Mouse (Mus musculus) left cerebral cortex, postnatal 25 days (tissue): Measurements from ENCODE around the gene Scd1. TPM values are rescaled to one million over a fixed set of nuclear protein-coding genes. Genes with fewer than 3 reads are reported as not detected.

ENCODE experiments used
- DNase-seq, 2 experiments: peaks; one replicate each; pipeline ENCODE4 v3.0.0; 2022; ENCODE audit warnings: low spot score in 2 of 2, mixed read lengths in 1 of 2
- intact Hi-C: fragments of 180-260 bp; cut with DNase I; formaldehyde crosslinking; loops from one replicate; pipeline ENCODE4 v1.15.1; 2025
- total RNA-seq, 2 experiments: library from RNA; stranded (reverse); gene quantifications; 2 replicates each; pipeline ENCODE4 v1.2.3; 2021

The Scd1 gene
- 100 to 1,000 TPM; 148 to 162 TPM for total RNA-seq

DNA sequence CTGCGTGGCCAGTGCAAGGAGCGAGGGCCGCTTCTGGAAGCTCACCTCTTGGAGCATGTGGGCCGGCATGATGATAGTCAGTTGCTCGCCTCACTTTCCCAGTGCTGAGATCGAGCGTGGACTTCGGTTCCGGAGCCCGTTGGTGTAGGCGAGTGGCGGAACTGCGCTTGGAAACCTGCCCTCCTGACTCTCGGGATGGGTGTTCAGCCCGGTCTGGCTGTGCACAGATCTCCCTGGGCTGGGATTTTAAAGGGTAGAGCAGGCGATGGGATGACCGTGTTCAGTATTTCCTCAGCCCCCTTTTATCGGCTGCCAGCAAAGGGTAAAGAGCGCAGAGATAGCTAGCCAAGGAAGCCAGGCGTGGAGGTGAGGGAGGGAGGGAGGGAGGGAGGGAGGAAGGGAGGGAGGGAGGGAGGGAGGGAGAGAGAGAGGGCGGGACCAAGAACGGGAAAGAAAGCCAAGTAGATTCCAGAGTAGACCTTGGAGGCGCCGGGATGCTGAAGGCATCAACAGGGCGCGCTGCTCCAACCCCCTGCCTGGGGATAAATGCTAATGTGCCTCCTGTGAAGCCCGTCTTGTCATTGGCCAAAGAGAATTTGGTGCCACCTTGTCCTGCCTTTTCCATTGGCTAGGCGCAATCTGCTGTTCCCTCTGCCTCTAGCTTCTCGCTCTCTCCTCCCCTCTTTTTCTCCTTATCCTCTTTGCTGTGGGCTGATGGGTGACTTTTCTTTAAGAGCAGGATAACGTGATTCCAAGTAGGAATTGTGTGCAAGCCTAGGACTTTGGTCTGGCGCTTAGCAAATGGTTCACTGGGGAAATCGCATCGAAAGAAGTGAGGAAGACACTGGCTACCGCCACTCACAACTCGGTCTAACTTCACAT is at the start of gene Scd1:
Gene Scd1 (minus strand): TSS at position 539 of the 882 bp plus-strand sequence.
- intact Hi-C loops: loop anchor here (1.0 kb wide), 1 partner anchor 113 kb away; no protein-coding TSS in a partner anchor
- peak; percentile 75 to 89 for DNase-seq

DNA sequence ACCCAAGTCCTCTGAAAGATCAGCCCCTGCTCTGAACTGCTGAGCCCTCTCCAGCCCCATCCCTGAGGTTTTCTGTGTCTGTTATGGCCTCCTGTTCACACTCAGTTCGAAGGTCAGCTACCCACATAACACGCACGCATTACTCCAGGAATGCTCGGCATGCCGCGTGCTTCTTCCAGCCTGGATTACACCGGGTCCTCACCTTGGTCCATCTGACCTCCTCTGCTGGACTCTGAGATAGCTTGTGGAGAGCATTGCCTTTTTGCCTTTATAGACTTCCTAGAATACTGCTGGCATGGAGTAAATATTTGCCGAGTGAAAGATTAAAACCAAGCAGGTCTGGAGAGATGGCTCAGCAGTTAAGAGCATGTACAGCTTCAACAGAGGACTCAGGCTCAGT is 47.7 kb upstream of the Scd1 start:
- no peak for DNase-seq
- intact Hi-C loops: loop anchor here (10.0 kb wide), 1 partner anchor 1349 kb away; no protein-coding TSS in a partner anchor

- intact Hi-C loops: loop anchor here (10.0 kb wide), 1 partner anchor 1350 kb away; no protein-coding TSS in a partner anchor
- DNase-seq: no peak
These were observed 47.2 kb upstream of the Scd1 start for GRCm38 (mm10) chr19:44454862-44455261.

DNA sequence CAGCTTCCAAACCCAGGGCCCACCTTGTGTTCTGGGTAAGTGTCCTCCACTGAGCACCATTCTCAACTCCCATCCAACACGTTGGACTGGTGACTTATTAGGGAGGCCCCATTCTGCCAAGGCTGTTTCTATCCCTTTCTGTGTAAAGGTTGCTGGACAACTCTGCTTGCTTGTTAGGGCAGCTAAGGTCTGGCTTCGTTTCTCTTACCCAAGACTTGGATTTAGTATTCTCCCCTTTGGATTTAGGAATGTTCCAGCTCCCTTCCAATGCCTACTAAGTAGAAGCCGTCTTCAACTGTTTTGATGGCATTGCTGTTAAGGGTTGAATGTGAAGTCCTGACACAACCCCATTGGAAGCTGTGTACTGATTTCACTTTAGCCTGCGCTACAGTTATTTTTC is 40.2 kb upstream of the Scd1 start:
- intact Hi-C loops: no loop called here
- no peak for DNase-seq

DNA sequence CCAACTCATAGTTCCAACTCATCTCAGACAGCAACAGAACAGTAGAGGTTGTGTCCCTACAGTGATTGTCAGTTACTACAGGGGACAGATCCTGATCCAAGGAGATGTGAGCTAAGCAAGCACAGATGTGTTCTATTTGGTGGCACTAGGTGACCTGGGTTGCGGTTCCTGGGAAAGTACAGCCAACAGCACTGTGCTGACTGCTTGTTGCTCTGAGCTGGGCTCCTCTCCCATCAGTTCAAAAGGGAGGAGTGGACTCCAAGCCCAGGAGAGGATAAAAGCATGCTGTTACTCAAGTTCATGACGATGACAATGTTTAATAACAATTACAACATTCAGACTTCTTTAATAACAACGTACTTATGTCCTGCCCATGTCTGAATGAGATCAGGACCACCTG is 38.1 kb upstream of the Scd1 start:
- intact Hi-C loops: no loop called here
- no peak for DNase-seq

DNA sequence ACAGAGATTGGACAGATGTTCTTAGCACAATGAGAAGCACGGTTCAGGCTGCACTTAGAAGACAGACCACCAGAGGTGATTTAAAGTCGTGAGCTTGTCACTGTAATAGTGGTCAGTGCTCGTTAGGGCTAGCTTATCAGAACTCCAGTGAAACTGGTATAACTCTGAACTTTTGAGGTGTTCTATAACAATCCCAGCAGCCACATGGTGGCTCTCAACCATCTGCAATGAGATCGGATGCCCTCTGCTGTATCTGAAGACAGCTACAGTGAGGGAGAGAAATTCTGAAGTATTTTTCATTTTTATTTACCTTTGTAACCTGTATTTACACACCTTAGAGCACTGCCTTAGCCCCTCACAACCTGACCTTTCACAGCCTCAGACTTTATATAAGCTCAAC is 31.6 kb upstream of the Scd1 start:
- intact Hi-C loops: loop anchor here (5.0 kb wide), 1 partner anchor 98 kb away; no protein-coding TSS in a partner anchor
- DNase-seq: no peak

- no peak for DNase-seq
These were observed 30.3 kb upstream of the Scd1 start for GRCm38 (mm10) chr19:44437975-44438374.

DNA sequence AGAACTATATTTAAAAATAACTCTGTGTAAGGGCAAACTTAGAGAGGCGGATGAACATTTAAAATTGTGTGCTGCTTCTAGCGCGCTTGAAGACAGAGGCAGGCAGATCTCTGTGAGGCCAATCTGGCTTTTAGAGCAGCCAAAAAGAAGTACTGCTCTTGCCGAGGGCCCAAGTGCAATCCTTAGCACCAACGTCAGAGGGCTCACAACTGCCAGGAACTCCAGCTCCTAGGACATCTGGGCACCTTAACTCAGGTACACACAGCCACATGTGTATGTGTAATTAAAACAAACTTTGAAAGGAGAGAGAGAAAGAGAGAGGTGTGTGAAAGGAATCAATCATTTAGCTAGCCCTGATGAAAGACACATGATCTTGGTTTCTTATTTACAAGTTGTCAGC is 24.4 kb upstream of the Scd1 start:
- DNase-seq: no peak
- intact Hi-C loops: no loop called here

More at GRCm38 (mm10) chr19:44437975-44438374, 30.3 kb upstream of the Scd1 start:
- intact Hi-C loops: loop anchor here (5.0 kb wide), 1 partner anchor 99 kb away; no protein-coding TSS in a partner anchor

DNA sequence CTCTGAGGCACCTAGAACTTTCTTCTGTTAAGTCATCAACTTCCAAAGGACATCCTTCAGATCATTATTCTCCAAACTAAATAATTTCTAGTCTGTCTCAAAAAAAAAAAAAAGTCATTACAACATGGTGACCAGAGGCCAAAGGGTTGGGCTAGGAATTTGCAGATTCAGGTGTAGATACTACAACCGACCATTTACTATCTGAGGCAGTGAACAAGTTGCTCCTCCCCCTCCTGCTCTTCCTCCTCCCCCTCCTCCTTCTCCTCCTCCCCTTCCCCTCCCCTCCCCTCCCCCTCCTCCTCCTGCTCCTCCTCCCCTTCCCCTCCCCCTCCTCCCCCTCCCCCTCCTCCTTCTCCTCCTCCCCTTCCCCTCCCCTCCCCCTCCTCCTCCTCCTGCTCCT is 20.0 kb upstream of the Scd1 start:
- intact Hi-C loops: no loop called here
- DNase-seq: no peak

- no peak for DNase-seq
These were observed 14.5 kb upstream of the Scd1 start for GRCm38 (mm10) chr19:44422051-44422631.

DNA sequence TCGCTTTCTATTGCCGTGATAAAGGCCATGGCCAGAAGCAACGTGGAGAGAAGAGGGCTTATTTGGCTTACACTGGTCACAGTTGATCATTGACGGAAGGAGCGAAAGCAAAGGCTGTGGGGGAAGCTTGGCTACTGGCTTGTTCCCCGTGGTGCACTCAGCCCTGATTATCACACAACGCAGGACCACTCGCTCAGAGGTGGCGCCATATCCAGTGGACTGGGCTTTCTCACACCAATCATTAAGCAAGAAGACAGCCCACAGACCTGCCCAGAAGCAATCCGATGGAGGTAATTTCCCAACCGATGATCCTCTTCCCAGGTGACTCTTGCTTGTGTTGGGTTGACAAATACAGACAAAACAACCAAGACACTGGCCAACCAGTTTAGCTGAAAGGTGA is 11.9 kb upstream of the Scd1 start:
- DNase-seq: no peak
- intact Hi-C loops: loop anchor here (1.0 to 5.0 kb wide), 4 partner anchors 46 to 257 kb away; no protein-coding TSS in a partner anchor

More at GRCm38 (mm10) chr19:44422051-44422631, 14.5 kb upstream of the Scd1 start:
- intact Hi-C loops: no loop called here

GRCm38 (mm10) chr19:44418945-44419344 is 11.3 kb upstream of the Scd1 start:
- peak; percentile 58 to 66 for DNase-seq
- intact Hi-C loops: loop anchor here (1.0 to 5.0 kb wide), 4 partner anchors 46 to 257 kb away; no protein-coding TSS in a partner anchor

GRCm38 (mm10) chr19:44418544-44418943 is 10.9 kb upstream of the Scd1 start:
- intact Hi-C loops: loop anchor here (5.0 kb wide), 3 partner anchors 171 to 256 kb away; no protein-coding TSS in a partner anchor
- DNase-seq: no peak

DNA sequence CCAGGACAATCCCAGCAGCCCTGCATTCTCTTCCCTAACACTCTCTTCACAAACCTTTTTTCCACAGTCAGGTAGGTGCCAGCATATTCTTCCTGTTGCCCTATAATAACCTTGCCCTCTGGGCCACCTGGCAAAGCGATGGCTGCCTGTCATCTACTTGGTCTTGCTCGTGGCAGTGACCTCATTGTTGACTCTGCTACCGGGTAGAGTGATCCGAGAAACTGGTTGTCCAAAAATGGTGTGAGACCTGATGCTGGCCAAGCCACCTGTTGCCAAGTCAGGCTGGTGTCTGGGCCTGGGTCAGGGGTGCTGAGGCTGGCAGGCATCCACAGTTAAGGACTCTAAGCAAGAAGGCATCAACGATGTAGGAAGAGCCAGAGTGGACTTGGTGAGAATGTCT is 10.4 kb upstream of the Scd1 start:
- intact Hi-C loops: loop anchor here (5.0 kb wide), 3 partner anchors 171 to 256 kb away; no protein-coding TSS in a partner anchor
- no peak for DNase-seq

- DNase-seq: no peak
- intact Hi-C loops: loop anchor here (5.0 kb wide), 3 partner anchors 170 to 255 kb away; no protein-coding TSS in a partner anchor
These were observed 9.8 kb upstream of the Scd1 start for GRCm38 (mm10) chr19:44417448-44417847.

DNA sequence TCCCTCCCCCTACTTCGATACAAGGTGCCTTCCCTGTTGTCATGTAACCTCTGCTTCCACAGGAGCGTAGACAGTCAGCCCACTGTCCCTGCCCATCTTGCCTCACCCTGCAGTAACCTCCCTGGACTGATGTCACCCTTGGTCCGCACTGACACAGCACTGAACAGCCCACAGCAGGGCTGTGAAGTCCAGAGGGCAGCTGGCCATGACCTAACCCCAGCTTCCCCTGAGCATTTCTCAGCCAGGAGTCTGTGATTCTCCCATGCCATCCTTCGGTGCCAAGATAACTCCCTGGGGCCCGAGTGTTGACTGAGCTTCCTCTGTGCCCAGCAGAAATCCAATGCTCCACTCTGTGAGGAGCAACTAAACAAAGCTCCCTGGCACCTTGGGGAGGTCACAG is 8.6 kb upstream of the Scd1 start:
- intact Hi-C loops: loop anchor here (5.0 kb wide), 3 partner anchors 169 to 254 kb away; no protein-coding TSS in a partner anchor
- DNase-seq: no peak

GRCm38 (mm10) chr19:44415464-44415863 is 7.8 kb upstream of the Scd1 start:
- DNase-seq: no peak
- intact Hi-C loops: loop anchor here (5.0 kb wide), 3 partner anchors 168 to 253 kb away; no protein-coding TSS in a partner anchor

GRCm38 (mm10) chr19:44410269-44410992 is 2.8 kb upstream of the Scd1 start:
- DNase-seq: no peak
- intact Hi-C loops: no loop called here

- intact Hi-C loops: no loop called here
- no peak for DNase-seq
These were observed 916 bp upstream of the Scd1 start for GRCm38 (mm10) chr19:44408595-44408994.

DNA sequence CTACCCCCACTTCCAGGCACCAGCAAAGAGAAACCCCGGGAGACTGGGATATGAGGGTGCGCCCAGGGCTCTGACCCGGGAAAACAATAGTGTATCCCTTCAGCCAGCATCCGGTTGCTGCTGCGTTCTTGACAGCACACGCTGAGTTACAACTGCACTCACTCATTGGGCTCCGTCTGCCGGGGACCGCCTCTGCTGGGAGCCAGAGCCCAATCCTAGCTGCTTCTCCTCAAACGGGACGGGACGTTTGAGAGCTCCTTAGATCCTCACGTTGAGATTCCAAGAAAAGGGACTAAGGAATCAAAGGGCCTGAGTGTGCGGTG is 505 bp upstream of the Scd1 start:
- intact Hi-C loops: no loop called here
- DNase-seq: peak; percentile 30 to 66
